Mouse (Mus musculus) brain, embryonic 14.5 days (tissue): ENCODE results near the gene Carmil1. TPM values are rescaled to one million over a fixed set of nuclear protein-coding genes. Genes with fewer than 3 reads are reported as not detected.

Source experiments
- DNase-seq: peaks from one replicate; pipeline ENCODE4 v3.0.0-alpha.2; 2011; ENCODE audit warnings: low read depth
- CTCF ChIP-seq: fragments of 200-500 bp; IDR thresholded peaks from 2 replicates; pipeline ENCODE4 v1.5.1; 2012; ENCODE audit warnings: inconsistent platforms, mild to moderate bottlenecking, moderate library complexity, borderline replicate concordance; ENCODE audit not compliant: insufficient read depth, insufficient read length; ENCODE audit errors: extremely low read depth
- POLR2A ChIP-seq: fragments of 200-500 bp; IDR thresholded peaks from 2 replicates; pipeline ENCODE4 v1.6.1; 2012; ENCODE audit warnings: mild to moderate bottlenecking, inconsistent platforms, borderline replicate concordance; ENCODE audit not compliant: poor library complexity, insufficient read depth, insufficient read length, severe bottlenecking; ENCODE audit errors: extremely low read depth
- polyA plus RNA-seq: library from polyadenylated mRNA; depleted of rRNA; stranded (reverse); fragments of >200 nt; gene quantifications from 2 replicates; pipeline ENCODE4 v1.2.3, GENCODE M21; 2012

Gene Carmil1
- polyA plus RNA-seq, 1 experiment, result 20.1 TPM

DNA sequence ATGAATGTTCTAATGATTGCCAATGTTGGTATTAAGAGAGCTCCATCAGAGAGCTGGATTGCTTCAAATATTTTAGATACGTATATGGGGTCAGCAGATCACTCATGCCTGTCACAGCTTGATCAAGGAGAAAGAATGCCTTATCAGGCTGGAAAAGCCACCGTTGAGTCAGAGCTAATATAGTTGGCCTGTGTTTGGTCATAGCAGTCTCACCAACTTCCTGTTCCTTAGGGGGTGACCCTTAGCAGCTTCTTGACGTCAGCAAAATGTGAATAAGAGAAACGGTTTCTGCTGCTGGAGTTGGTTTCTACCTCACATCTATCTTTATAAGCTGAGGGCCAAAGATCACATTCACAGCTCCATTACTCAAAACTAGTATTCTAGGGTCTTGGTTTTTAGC lies 176.6 kb downstream of the Carmil1 start:
- TF ChIP-seq POLR2A (no peak), CTCF (no peak)

DNA sequence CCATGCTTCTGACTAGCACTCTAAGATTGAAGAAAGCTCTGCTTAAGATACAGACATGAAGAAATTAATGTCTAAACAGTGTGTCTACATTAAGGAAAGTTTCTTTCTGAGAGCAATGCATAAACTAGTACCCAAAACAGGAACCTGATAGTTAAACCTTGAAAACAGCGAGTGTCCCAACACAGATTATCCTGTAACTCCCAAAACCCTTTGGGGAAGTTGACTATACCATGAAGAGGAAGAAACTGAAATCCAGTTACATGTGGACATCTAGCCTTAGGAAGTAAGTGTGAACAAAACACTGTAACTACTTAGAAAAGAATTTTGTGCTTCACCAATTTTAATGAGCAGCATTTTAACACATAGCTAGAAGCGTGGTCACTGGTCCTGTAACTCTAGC lies 177.4 kb downstream of the Carmil1 start:
- no peak for DNase-seq

More for the DNA sequence above, 176.6 kb downstream of the Carmil1 start:
- DNase-seq, result no peak

DNA sequence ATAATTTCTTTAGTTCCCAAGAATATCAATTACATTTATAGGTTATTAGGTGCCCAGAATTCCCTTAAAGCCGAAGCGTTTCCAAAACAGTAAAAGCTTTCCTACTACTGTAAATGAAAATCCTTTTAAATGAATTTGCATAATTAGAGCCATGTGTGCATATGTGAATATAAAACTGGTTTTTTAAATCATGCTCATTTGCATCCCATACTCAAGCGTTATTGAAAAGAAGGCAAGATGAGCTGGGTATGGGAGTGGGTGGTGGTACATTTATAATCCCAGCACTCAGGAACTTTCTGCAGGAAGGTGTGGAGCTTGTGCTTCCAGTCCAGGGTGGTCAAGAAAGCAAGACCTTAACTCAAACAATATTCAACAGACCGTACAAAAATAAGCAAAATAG lies 178.3 kb downstream of the Carmil1 start:
- TF ChIP-seq POLR2A, result no peak
- TF ChIP-seq CTCF, result no peak
- DNase-seq, result peak; percentile 47

More for the DNA sequence above, 177.4 kb downstream of the Carmil1 start:
- no peak for TF ChIP-seq CTCF
- TF ChIP-seq POLR2A, result no peak

- DNase-seq, result no peak
- TF ChIP-seq POLR2A (no peak), CTCF (no peak)
Measured at GRCm38 (mm10) chr13:24101157-24102130, 179.2 kb downstream of the Carmil1 start.

- DNase-seq, result peak; percentile 46
- TF ChIP-seq POLR2A, result no peak
- TF ChIP-seq CTCF, result no peak
Measured at GRCm38 (mm10) chr13:24100516-24101094, 180.0 kb downstream of the Carmil1 start.

GRCm38 (mm10) chr13:24096573-24096972 lies 184.0 kb downstream of the Carmil1 start:
- TF ChIP-seq CTCF (no peak), POLR2A (no peak)
- DNase-seq, result no peak

DNA sequence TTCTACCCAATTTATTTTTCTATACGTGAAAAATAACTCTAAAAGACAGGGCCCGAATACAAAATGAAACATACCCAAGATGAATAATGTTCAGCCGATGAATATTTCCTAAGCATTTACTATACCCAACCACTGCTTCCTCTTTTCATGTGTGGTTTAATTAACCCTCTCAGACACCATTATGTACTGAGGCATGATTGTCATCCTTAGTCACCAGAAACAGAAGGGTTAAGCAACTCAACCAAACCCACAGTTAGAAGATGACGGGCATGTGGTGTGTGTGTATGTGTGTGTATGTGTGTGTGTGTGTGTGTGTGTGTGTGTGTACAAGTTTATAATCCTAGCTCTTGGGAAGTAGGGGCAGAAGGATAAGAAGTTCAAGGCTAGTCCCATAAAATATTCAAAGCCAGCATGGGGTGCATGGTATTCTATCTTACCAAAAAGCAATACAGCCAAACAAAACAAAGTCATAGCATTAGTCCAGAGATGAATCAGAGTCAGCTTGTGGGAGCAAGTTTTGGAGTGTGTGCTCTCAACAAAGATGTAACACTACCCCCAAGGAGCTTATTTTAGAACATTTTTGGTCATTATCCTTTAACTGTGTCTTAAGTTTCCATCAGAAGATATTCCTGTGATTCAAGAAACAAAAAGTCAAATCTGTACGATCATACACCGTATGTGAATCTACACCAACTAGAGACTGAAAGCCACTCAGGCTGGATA lies 185.6 kb downstream of the Carmil1 start:
- no peak for DNase-seq
- no peak for TF ChIP-seq CTCF
- TF ChIP-seq POLR2A, result no peak

DNA sequence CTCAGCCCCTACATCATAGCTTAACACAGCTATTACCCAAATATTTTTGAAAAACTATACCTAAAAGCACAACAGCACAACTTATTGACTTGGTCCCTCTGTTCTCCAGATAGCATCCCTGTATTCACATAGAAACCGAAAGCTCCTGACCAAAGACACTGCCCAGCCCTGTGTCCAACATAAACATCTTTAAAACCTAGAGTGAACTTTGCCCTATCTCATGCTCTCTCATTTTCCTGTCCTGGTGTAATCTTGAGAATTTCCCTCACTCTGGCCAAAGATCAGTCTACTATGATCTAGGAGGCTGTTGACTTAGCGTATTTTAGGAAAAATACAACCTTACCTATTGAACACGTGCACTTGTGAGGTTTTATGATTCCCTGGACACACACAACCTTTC lies 187.5 kb downstream of the Carmil1 start:
- DNase-seq, result no peak
- TF ChIP-seq CTCF (no peak), POLR2A (no peak)

GRCm38 (mm10) chr13:24092073-24092472 lies 188.5 kb downstream of the Carmil1 start:
- TF ChIP-seq POLR2A, result no peak
- TF ChIP-seq CTCF, result no peak

DNA sequence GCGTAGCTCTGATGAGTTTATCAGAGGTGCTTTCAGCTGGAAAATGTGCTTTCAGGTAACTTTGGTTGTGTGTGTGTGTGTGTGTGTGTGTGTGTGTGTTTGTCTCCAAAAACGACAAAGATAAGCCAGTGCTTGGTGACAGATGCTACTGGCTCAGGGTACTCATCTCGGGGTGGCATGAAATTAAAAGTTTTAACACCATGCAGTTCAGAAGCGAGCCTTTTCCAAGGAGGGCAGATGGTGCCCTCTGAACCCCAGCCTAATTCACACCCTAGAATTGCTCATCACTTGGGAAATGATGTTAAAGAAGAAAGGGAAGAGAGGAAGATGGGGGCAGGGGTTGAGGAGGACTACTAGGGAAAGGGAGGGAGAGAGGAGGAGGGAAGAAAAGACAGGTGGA lies 198.4 kb downstream of the Carmil1 start:
- TF ChIP-seq CTCF (no peak), POLR2A (no peak)
- DNase-seq, result no peak

More at GRCm38 (mm10) chr13:24092073-24092472, 188.5 kb downstream of the Carmil1 start:
- no peak for DNase-seq

DNA sequence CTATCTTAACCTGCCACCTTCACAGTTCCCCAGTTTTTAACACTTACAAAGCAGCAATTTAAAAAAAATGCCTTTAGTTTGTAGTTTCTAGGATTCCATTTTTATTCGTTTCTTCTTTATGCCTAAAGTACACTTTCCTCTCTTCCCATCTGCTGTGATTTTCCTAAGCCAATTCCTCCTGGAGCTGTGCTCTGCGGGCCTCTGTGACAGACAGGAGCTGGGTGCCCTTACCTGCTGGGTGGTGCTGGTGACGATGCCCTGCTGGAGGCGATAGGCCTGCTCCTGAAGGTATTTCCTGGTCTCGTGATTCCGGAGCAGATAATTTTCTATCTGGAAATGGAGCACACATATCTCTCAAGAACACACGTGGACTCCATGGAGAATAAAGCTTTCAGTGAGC lies 198.9 kb downstream of the Carmil1 start:
- no peak for TF ChIP-seq POLR2A
- no peak for TF ChIP-seq CTCF
- DNase-seq, result no peak

- TF ChIP-seq POLR2A, result no peak
- no peak for TF ChIP-seq CTCF
- DNase-seq, result no peak
Measured at GRCm38 (mm10) chr13:24072588-24072987, 208.0 kb downstream of the Carmil1 start.

GRCm38 (mm10) chr13:24067553-24067952 lies 213.0 kb downstream of the Carmil1 start:
- no peak for TF ChIP-seq POLR2A
- DNase-seq, result peak; percentile 62
